Mouse (Mus musculus): ENCODE data around the gene Gna14. TPM values are rescaled to one million over a fixed set of nuclear protein-coding genes. Genes with fewer than 3 reads are reported as not detected.

Gna14 gene
- total and polyA plus RNA-seq, 2 experiments from 2014 or later = 0.60 to 0.93 TPM

DNA sequence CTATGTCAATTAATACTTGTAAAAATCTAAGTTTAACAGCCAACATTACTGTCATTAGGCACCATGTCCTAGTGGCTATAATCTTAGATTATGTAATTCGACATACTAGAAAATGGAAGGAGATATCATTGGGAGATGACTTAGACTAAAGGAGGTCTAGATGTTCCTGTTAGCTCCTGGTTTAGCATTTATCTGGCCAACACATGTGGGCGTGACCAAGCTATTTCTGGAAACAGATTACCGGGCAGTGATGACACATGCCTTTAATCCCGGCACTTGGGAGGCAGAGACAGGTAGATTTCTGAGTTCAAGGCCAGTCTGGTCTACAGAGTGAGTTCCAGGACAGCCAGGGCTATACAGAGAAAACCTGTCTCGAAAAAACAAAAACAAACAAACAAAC is 37.1 kb downstream of the Gna14 start:
- no peaks in the 10 kb centered on the region for H3K36me3 ChIP-seq (ENCODE audit: insufficient read depth, low read length)
- WGBS = 85% methylated on average over 5 of the region's 5 CpGs
- no peaks in the 10 kb centered on the region for H3K4me1 ChIP-seq (ENCODE audit: insufficient read depth, low read length)
- no peak overlapping the region for H3K4me2 ChIP-seq (ENCODE audit: low read depth, low read length, poor library complexity, severe bottlenecking)
- no peak overlapping the region for H3K9ac ChIP-seq (replicated peaks; ENCODE audit: low read length, poor library complexity, severe bottlenecking)
- no peaks in the 10 kb centered on the region for H3K27me3 ChIP-seq (ENCODE audit: insufficient read depth, low read length)
- no peak for DNase-seq (ENCODE audit: low spot score)
- ATAC-seq (ENCODE audit: low FRiP score) = no peak
- no peak overlapping the region for H3K4me3 ChIP-seq (ENCODE audit: low read depth, low read length)
- peaks cover 4% of the 10 kb centered on the region; the same call in 1 of the 2 replicates for H3K9me3 ChIP-seq (ENCODE audit: low read length)
- H3K27ac ChIP-seq (ENCODE audit: low read depth, low read length) = no peak overlapping the region
- TF ChIP-seq CTCF (IDR thresholded peaks at IDR 0.05) = no peak

DNA sequence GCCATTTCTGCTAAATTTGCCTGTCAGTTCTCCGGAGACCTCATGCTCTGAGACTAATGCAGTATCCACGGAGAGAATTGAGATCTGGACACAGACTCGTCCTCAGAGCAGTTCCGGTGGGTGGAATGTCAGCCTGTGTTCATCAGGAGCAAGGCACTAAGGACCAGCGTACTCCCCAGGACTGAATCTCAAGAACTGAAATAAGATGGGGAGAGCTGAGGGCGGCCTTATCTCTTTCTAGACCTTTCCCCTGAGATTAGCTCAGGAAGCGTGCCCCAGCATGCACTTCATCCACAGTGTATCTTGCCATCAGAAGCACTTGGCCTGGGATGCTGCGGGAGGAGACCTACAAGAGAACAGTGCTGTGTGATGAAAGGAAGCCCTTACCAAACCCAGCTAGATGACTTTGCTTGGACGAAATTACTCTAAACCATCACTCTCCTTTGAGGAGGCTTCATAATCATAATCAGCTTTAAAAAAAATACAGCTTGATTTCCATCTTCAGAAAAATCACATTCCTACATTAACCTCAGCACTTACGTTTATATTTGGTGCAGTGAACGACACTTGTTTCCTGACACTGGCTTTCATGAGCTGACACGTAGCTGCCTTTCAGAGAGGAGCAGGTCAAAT is 41.9 kb downstream of the Gna14 start:
- no peak for DNase-seq (ENCODE audit: low spot score)
- Histone ChIP-seq H3K9ac (replicated peaks; ENCODE audit: low read length, poor library complexity, severe bottlenecking) (no peak overlapping the region), H3K4me3 (ENCODE audit: low read depth, low read length) (no peak overlapping the region), H3K36me3 (ENCODE audit: insufficient read depth, low read length) (no peaks in the 10 kb centered on the region), H3K4me2 (ENCODE audit: low read depth, low read length, poor library complexity, severe bottlenecking) (no peak overlapping the region), H3K27ac (ENCODE audit: low read depth, low read length) (no peak overlapping the region), H3K4me1 (ENCODE audit: insufficient read depth, low read length) (no peaks in the 10 kb centered on the region; the same call in 1 of the 2 replicates), H3K27me3 (ENCODE audit: insufficient read depth, low read length) (no peaks in the 10 kb centered on the region), H3K9me3 (ENCODE audit: low read length) (peaks cover 4% of the 10 kb centered on the region; the same call in 1 of the 2 replicates)
- no peak for ATAC-seq (ENCODE audit: low FRiP score)
- 85% methylated on average over 12 of the region's 12 CpGs for WGBS
- no peak for TF ChIP-seq CTCF (IDR thresholded peaks at IDR 0.05)

DNA sequence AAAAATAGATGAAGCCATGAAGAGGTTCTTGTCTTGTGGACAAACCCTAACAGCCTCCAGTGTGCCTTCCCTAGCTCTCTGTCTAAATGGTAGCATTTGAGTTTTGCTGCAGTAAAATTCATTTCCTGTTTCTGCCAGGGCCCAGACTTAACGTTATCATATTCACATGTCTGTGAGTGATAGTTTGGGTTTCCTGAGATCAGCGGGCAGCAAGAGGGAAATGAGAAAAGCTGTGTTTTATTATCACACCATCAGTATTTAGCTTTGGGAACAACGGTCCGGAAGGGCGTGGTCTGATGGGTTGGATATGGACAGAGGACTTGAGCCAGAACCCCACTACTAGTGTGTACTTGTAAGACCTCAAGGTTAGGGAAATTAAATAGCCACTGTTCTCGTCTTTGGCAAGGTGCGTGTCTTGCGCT is 42.6 kb downstream of the Gna14 start:
- no peak for DNase-seq (ENCODE audit: low spot score)
- no peak for ATAC-seq (ENCODE audit: low FRiP score)
- Histone ChIP-seq H3K9me3 (ENCODE audit: low read length) (peaks cover 4% of the 10 kb centered on the region; the same call in 1 of the 2 replicates), H3K4me2 (ENCODE audit: low read depth, low read length, poor library complexity, severe bottlenecking) (no peak overlapping the region), H3K36me3 (ENCODE audit: insufficient read depth, low read length) (no peaks in the 10 kb centered on the region), H3K27me3 (ENCODE audit: insufficient read depth, low read length) (no peaks in the 10 kb centered on the region), H3K4me3 (ENCODE audit: low read depth, low read length) (no peak overlapping the region), H3K4me1 (ENCODE audit: insufficient read depth, low read length) (no peaks in the 10 kb centered on the region; the same call in 1 of the 2 replicates), H3K27ac (ENCODE audit: low read depth, low read length) (no peak overlapping the region), H3K9ac (replicated peaks; ENCODE audit: low read length, poor library complexity, severe bottlenecking) (no peak overlapping the region)
- 74% methylated on average over 8 of the region's 8 CpGs for WGBS
- TF ChIP-seq CTCF (IDR thresholded peaks at IDR 0.05) = no peak

DNA sequence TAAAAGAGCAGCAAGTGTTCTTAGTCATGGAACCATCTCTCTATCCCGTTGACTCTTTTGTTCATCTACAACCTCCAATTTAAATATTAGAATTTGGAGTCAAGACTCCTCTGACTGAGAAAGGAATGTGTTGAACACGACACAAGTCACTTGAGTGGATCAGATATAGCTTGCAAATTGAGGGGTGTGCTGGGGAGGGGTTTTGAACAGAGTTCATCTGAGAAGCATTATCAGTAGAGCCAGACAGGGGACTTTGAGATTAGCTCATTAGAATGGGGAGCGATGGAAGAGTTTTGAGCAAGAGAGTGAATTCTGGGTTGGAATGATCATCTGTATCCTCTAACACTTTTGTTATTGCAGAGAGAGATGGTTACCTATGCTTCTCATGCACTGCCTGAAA is 46.5 kb downstream of the Gna14 start:
- H3K4me3 ChIP-seq (ENCODE audit: low read depth, low read length) = no peak overlapping the region
- H3K27ac ChIP-seq (ENCODE audit: low read depth, low read length) = no peak overlapping the region
- H3K4me1 ChIP-seq (ENCODE audit: insufficient read depth, low read length) = no peaks in the 10 kb centered on the region; the same call in 1 of the 2 replicates
- H3K36me3 ChIP-seq (ENCODE audit: insufficient read depth, low read length) = no peaks in the 10 kb centered on the region
- H3K4me2 ChIP-seq (ENCODE audit: low read depth, low read length, poor library complexity, severe bottlenecking) = no peak overlapping the region
- no peak for TF ChIP-seq CTCF (IDR thresholded peaks at IDR 0.05)
- no peaks in the 10 kb centered on the region for H3K27me3 ChIP-seq (ENCODE audit: insufficient read depth, low read length)
- H3K9me3 ChIP-seq (ENCODE audit: low read length) = no peaks in the 10 kb centered on the region
- DNase-seq (ENCODE audit: low spot score) = no peak
- H3K9ac ChIP-seq (replicated peaks; ENCODE audit: low read length, poor library complexity, severe bottlenecking) = no peak overlapping the region
- 89% methylated on average over 3 of the region's 3 CpGs for WGBS
- ATAC-seq (ENCODE audit: low FRiP score) = no peak

DNA sequence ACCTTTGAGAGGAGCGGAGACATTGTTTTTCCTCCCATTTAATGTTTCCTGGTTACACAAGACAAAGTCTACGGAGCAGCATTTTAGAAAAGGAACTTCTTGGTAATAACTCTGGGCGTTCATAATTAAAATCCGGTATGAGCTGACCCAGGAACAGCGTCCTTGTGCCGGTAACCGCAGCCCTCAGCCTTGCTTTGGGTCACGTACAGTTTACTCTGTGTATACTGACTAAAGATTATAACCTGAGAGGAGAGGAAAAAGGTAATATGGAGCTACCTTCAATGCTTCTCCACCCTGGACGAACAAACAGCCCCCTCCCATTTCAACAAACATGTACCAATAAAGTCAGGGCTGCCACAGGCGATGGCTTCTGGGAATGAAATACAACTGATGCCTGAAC is 48.7 kb downstream of the Gna14 start:
- Histone ChIP-seq H3K4me3 (ENCODE audit: low read depth, low read length) (no peak overlapping the region), H3K9me3 (ENCODE audit: low read length) (no peaks in the 10 kb centered on the region), H3K4me2 (ENCODE audit: low read depth, low read length, poor library complexity, severe bottlenecking) (no peak overlapping the region), H3K4me1 (ENCODE audit: insufficient read depth, low read length) (no peaks in the 10 kb centered on the region), H3K36me3 (ENCODE audit: insufficient read depth, low read length) (no peaks in the 10 kb centered on the region), H3K9ac (replicated peaks; ENCODE audit: low read length, poor library complexity, severe bottlenecking) (no peak overlapping the region), H3K27ac (ENCODE audit: low read depth, low read length) (no peak overlapping the region), H3K27me3 (ENCODE audit: insufficient read depth, low read length) (no peaks in the 10 kb centered on the region)
- 89% methylated on average over 10 of the region's 10 CpGs for WGBS
- no peak for DNase-seq (ENCODE audit: low spot score)
- no peak for ATAC-seq (ENCODE audit: low FRiP score)
- TF ChIP-seq CTCF (IDR thresholded peaks at IDR 0.05) = no peak

DNA sequence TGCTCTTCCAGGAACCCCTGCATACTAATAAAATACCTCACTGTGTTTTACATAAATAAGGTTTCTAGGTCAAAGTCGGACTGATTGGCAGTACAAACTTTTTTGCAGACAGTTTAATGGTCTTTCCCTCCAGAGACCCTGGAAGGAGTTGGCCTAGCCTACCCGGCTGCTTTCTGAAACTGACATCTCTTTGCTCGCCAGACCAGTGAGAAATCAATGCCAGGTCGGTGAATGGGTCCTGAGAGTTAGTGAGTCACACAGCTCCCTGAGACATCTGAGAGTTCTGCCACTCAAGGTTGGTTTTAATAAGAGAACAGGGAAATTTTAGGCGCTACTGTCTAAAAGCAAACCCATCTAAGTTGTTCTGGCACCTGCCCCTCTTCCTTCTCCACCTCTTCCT is 49.1 kb downstream of the Gna14 start:
- Histone ChIP-seq H3K36me3 (ENCODE audit: insufficient read depth, low read length) (no peaks in the 10 kb centered on the region), H3K9ac (replicated peaks; ENCODE audit: low read length, poor library complexity, severe bottlenecking) (no peak overlapping the region), H3K4me1 (ENCODE audit: insufficient read depth, low read length) (no peaks in the 10 kb centered on the region), H3K27me3 (ENCODE audit: insufficient read depth, low read length) (no peaks in the 10 kb centered on the region), H3K9me3 (ENCODE audit: low read length) (no peaks in the 10 kb centered on the region), H3K4me3 (ENCODE audit: low read depth, low read length) (no peak overlapping the region), H3K4me2 (ENCODE audit: low read depth, low read length, poor library complexity, severe bottlenecking) (no peak overlapping the region), H3K27ac (ENCODE audit: low read depth, low read length) (no peak overlapping the region)
- DNase-seq (ENCODE audit: low spot score) (no peak), ATAC-seq (ENCODE audit: low FRiP score) (no peak)
- WGBS = 74% methylated on average over 5 of the region's 5 CpGs
- TF ChIP-seq CTCF (IDR thresholded peaks at IDR 0.05) = no peak
